Mouse (Mus musculus) forebrain, embryonic 13.5 days (tissue): ENCODE results near the gene Srpk2. TPM values are rescaled to one million over a fixed set of nuclear protein-coding genes. Genes with fewer than 3 reads are reported as not detected.
"Not testable (repeated sequence)": the region's sequence is repeated elsewhere in the genome, so short reads cannot be mapped to it uniquely, and the experiment has no call there.

Source experiments
- ATAC-seq: fragments of 200-750 bp; cut with Nextera tagmentation; 2 replicates; pipeline ENCODE4 v1.8.0; 2017
- H3K27ac ChIP-seq: fragments of 300-500 bp; sonication (generic); 2 replicates; pipeline ENCODE4 v1.5.1; 2015; ENCODE audit warnings: inconsistent platforms, mild to moderate bottlenecking, moderate library complexity
- H3K27me3 ChIP-seq: fragments of 300-500 bp; sonication (generic); 2 replicates; pipeline ENCODE4 v1.6.1; 2015; ENCODE audit warnings: mild to moderate bottlenecking, inconsistent platforms
- H3K36me3 ChIP-seq: fragments of 300-500 bp; sonication (generic); 2 replicates; pipeline ENCODE4 v1.6.1; 2015; ENCODE audit warnings: mild to moderate bottlenecking, inconsistent platforms; ENCODE audit not compliant: poor library complexity, severe bottlenecking
- H3K4me1 ChIP-seq: fragments of 300-500 bp; sonication (generic); 2 replicates; pipeline ENCODE4 v1.6.1; 2015; ENCODE audit warnings: inconsistent platforms
- H3K4me2 ChIP-seq: fragments of 300-500 bp; sonication (generic); 2 replicates; pipeline ENCODE4 v1.6.1; 2015; ENCODE audit warnings: inconsistent platforms, mild to moderate bottlenecking, moderate library complexity
- H3K4me3 ChIP-seq: fragments of 300-500 bp; sonication (generic); 2 replicates; pipeline ENCODE4 v1.5.1; 2015; ENCODE audit warnings: mild to moderate bottlenecking, inconsistent platforms
- H3K9ac ChIP-seq: fragments of 300-500 bp; sonication (generic); 2 replicates; pipeline ENCODE4 v1.6.1; 2015; ENCODE audit warnings: mild to moderate bottlenecking, inconsistent platforms
- H3K9me3 ChIP-seq: fragments of 300-500 bp; sonication (generic); replicated peaks from 2 replicates; pipeline ENCODE4 v1.6.1; 2016; ENCODE audit warnings: inconsistent platforms
- WGBS: fragments of 180-500 bp; shearing (Covaris S2); methylation state at CpG from one replicate; pipeline ENCODE4 v1.1.7; 2015; 5-methylcytosine and 5-hydroxymethylcytosine counted together
- polyA plus RNA-seq: library from polyadenylated mRNA; unstranded; fragments of >200 nt; fragmentation: Nextera tagmentation; extraction: Ambion mirVana; gene quantifications from 2 replicates; pipeline ENCODE4 v1.2.1, GENCODE M21; 2015

Srpk2 gene
- 89.5 and 92.8 TPM in 2 replicates for polyA plus RNA-seq

GRCm38 (mm10) chr5:23684517-23684916 lies at the start of gene Srpk2:
Gene Srpk2 (minus strand): TSS chr5:23684617.
- no peak for ATAC-seq
- no peaks in the 10 kb centered on the region for H3K4me1 ChIP-seq
- 61% methylated on average over 1 of the region's 1 CpGs for WGBS
- no peaks in the 10 kb centered on the region for H3K9me3 ChIP-seq
- no peaks in the 10 kb centered on the region for H3K36me3 ChIP-seq
- H3K27me3 ChIP-seq = no peaks in the 10 kb centered on the region
- no peak within 1 kb of the TSS for H3K27ac ChIP-seq
- no peak within 1 kb of the TSS for H3K9ac ChIP-seq
- H3K4me2 ChIP-seq = no peak within 1 kb of the TSS
- H3K4me3 ChIP-seq = no peak within 1 kb of the TSS

GRCm38 (mm10) chr5:23721956-23722355 lies 37.5 kb upstream of the Srpk2 start:
- no peak overlapping the region for H3K4me2 ChIP-seq
- no peak overlapping the region for H3K27ac ChIP-seq
- H3K9me3 ChIP-seq = 0 out of 2 replicates have a peak, but pooled peaks cover 5% of the 10 kb centered on the region
- no peaks in the 10 kb centered on the region for H3K36me3 ChIP-seq
- H3K4me1 ChIP-seq = no peaks in the 10 kb centered on the region
- H3K27me3 ChIP-seq = no peaks in the 10 kb centered on the region
- no peak overlapping the region for H3K4me3 ChIP-seq
- WGBS = 90% methylated on average over 2 of the region's 2 CpGs
- no peak overlapping the region for H3K9ac ChIP-seq
- ATAC-seq = no peak

- Histone ChIP-seq H3K27ac (no peak overlapping the region), H3K9me3 (no peaks in the 10 kb centered on the region), H3K4me1 (no peaks in the 10 kb centered on the region), H3K9ac (no peak overlapping the region), H3K4me3 (no peak overlapping the region), H3K36me3 (no peaks in the 10 kb centered on the region), H3K4me2 (no peak overlapping the region), H3K27me3 (no peaks in the 10 kb centered on the region)
- WGBS = 90% methylated on average over 4 of the region's 4 CpGs
- ATAC-seq = no peak
These were observed 34.5 kb upstream of the Srpk2 start for GRCm38 (mm10) chr5:23718881-23719328.

GRCm38 (mm10) chr5:23718182-23718534 lies 33.7 kb upstream of the Srpk2 start:
- no peaks in the 10 kb centered on the region for H3K27me3 ChIP-seq
- H3K4me2 ChIP-seq = no peak overlapping the region
- H3K9me3 ChIP-seq = no peaks in the 10 kb centered on the region
- no peaks in the 10 kb centered on the region for H3K4me1 ChIP-seq
- WGBS = 68% methylated on average over 1 of the region's 1 CpGs
- no peak overlapping the region for H3K9ac ChIP-seq
- no peaks in the 10 kb centered on the region for H3K36me3 ChIP-seq
- no peak overlapping the region for H3K27ac ChIP-seq
- no peak overlapping the region for H3K4me3 ChIP-seq
- ATAC-seq = no peak

GRCm38 (mm10) chr5:23717469-23718181 lies 33.2 kb upstream of the Srpk2 start:
- no peaks in the 10 kb centered on the region for H3K4me1 ChIP-seq
- H3K4me2 ChIP-seq = no peak overlapping the region
- no peaks in the 10 kb centered on the region for H3K27me3 ChIP-seq
- H3K9me3 ChIP-seq = no peaks in the 10 kb centered on the region
- no peak overlapping the region for H3K4me3 ChIP-seq
- no peak for ATAC-seq
- H3K9ac ChIP-seq = no peak overlapping the region
- 77% methylated on average over 3 of the region's 3 CpGs for WGBS
- H3K36me3 ChIP-seq = no peaks in the 10 kb centered on the region
- no peak overlapping the region for H3K27ac ChIP-seq

- peaks cover 7% of the 10 kb centered on the region for H3K9me3 ChIP-seq
- no peak overlapping the region for H3K4me3 ChIP-seq
- H3K9ac ChIP-seq = no peak overlapping the region
- WGBS = 85% methylated on average over 8 of the region's 8 CpGs
- H3K36me3 ChIP-seq = peaks cover 23% of the 10 kb centered on the region
- H3K27ac ChIP-seq = no peak overlapping the region
- H3K27me3 ChIP-seq = no peaks in the 10 kb centered on the region
- ATAC-seq = no peak
- H3K4me1 ChIP-seq = 0 out of 2 replicates have a peak, but pooled peaks cover 4% of the 10 kb centered on the region
- H3K4me2 ChIP-seq = no peak overlapping the region
These were observed 29.3 kb upstream of the Srpk2 start for GRCm38 (mm10) chr5:23713401-23714335.

- ATAC-seq = peak; percentile 99
- Histone ChIP-seq H3K27ac (no peak overlapping the region; the same call in 1 of the 2 replicates), H3K9me3 (peaks cover 17% of the 10 kb centered on the region), H3K9ac (peak overlapping the region; percentile 69), H3K36me3 (peaks cover 35% of the 10 kb centered on the region), H3K4me2 (peak overlapping the region; percentile 76), H3K27me3 (no peaks in the 10 kb centered on the region), H3K4me3 (peak overlapping the region; percentile 70), H3K4me1 (0 out of 2 replicates have a peak, but pooled peaks cover 4% of the 10 kb centered on the region)
- 2% methylated on average over 59 of the region's 60 CpGs for WGBS
These were observed 27.9 kb upstream of the Srpk2 start for GRCm38 (mm10) chr5:23712130-23713001.

- H3K27ac ChIP-seq, H3K27me3 ChIP-seq, ATAC-seq, H3K4me1 ChIP-seq: not testable (repeated sequence)
- peak overlapping the region; percentile 69 for H3K9ac ChIP-seq
- H3K4me2 ChIP-seq = peak overlapping the region; percentile 76
- peak overlapping the region; percentile 70 for H3K4me3 ChIP-seq
- WGBS = 54% methylated on average over 6 of the region's 6 CpGs
- peaks cover 24% of the 10 kb centered on the region for H3K9me3 ChIP-seq
- peaks cover 41% of the 10 kb centered on the region for H3K36me3 ChIP-seq
These were observed 27.3 kb upstream of the Srpk2 start for GRCm38 (mm10) chr5:23711671-23712129.

GRCm38 (mm10) chr5:23711244-23711643 lies 26.8 kb upstream of the Srpk2 start:
- H3K4me2 ChIP-seq = no peak overlapping the region
- peaks cover 27% of the 10 kb centered on the region for H3K9me3 ChIP-seq
- H3K36me3 ChIP-seq = peaks cover 46% of the 10 kb centered on the region
- WGBS = 98% methylated on average over 4 of the region's 4 CpGs
- no peak for ATAC-seq
- H3K27me3 ChIP-seq = no peaks in the 10 kb centered on the region
- no peak overlapping the region for H3K9ac ChIP-seq
- H3K27ac ChIP-seq = no peak overlapping the region
- H3K4me1 ChIP-seq = 0 out of 2 replicates have a peak, but pooled peaks cover 4% of the 10 kb centered on the region
- H3K4me3 ChIP-seq = peak overlapping the region; percentile 70; the same call in 1 of the 2 replicates

GRCm38 (mm10) chr5:23709661-23710060 lies 25.2 kb upstream of the Srpk2 start:
- Histone ChIP-seq H3K9ac (no peak overlapping the region), H3K27me3 (no peaks in the 10 kb centered on the region), H3K4me1 (0 out of 2 replicates have a peak, but pooled peaks cover 4% of the 10 kb centered on the region), H3K27ac (no peak overlapping the region), H3K4me3 (no peak overlapping the region), H3K36me3 (peaks cover 51% of the 10 kb centered on the region), H3K9me3 (peaks cover 29% of the 10 kb centered on the region), H3K4me2 (no peak overlapping the region)
- no peak for ATAC-seq
- 98% methylated on average over 1 of the region's 1 CpGs for WGBS
